Mouse (Mus musculus): Measurements from ENCODE around the gene Gdf2. TPM values are rescaled to one million over a fixed set of nuclear protein-coding genes. Genes with fewer than 3 reads are reported as not detected.

Gdf2 gene
- total RNA-seq, 2 experiments from 2014 or later: not detected

DNA sequence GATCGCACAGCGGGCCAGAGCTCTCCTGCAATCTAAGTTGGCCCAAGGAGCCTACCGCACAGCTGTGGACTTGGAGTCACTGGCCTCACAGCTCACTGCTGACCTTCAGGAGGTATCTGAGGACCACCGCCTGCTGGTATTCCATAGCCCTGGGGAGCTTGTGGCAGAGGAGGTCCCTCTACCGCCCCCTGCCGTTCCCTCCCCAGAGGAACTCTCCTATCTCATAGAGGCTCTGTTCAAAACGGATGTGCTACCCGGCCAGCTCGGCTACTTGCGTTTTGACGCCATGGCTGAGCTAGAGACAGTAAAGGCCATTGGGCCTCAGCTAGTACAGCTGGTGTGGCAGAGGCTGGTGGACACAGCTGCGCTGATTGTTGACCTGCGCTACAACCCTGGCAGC lies 15.2 kb downstream of the Gdf2 start:
- ATAC-seq (replicated peaks; ENCODE audit: poor library complexity): no peak

DNA sequence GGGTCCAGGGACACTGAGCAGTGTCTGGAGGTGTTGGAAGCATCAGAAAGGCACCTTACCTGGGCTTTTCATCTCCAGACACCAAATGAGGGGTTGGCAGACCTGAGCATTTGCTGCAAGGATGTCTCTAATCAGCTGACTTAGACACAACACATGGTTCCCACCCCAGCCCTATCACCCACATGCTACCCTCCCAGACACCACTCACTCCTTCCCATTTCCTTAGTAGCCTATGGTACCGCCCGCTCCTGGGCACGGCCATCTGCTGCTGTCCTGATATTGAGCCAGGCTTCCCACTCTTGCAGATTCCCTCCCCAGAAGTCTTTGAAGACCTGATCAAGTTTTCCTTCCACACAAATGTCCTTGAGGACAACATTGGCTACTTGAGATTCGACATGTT lies 17.3 kb downstream of the Gdf2 start:
- no peak for ATAC-seq (replicated peaks; ENCODE audit: poor library complexity)

DNA sequence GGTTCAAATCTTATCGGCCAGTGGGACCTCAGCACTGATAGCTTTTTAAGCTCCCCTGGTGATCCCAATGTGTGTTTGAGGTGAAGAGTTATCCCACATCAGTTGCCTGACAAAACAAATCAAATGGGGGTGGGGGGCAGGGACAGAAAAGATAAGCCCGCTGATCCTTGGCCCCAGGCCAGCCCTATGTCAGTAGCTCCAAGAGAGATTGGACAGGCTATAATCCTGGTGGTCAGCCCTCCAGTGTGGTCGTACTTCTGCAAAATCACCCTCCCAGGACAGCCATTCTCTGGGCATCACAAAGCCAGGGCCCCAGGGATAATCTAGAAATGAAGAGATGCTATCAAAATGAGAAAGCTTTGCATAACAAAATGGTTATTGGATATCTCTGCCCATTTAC lies 18.0 kb downstream of the Gdf2 start:
- ATAC-seq (replicated peaks; ENCODE audit: poor library complexity): no peak

DNA sequence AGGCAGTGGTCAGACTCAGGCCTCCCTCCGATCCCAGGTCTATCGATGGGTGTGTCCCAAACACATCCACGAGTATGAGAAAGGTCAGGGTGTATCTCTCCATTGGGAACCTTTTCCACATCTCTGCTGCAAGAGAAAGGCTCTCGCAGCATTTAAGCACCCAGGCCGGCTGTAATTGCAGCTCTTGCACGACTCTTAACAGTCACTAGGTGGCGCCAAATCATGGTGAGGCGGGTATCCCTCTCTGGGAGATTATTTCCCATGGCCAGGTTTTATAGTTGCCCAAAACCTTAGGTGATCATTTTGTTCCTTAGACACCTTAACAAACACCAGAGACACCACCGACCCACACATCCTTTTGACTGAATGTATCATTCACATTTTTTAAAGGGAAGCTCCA lies 18.5 kb downstream of the Gdf2 start:
- ATAC-seq (replicated peaks; ENCODE audit: poor library complexity): 0 out of 2 replicates have a peak, but pooled peaks have one; percentile 39

DNA sequence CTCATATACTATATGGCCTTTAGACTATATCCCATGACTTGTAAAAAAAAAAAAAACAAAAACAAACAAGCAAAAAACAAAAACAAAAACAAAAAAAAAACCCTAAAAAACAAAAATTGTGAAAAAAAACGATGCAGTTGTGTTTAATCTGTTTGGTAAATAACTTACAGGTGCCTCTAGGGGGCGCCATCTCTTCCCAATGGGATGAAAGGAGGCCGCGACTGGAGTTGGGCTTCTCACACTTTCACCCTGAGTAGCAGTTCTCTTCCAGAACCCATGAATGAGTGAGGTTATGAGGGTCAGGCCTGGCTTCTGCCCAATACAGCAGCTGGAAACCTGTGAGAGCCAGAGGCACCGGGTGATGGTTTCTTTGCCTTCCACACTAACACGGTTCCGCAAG lies 24.8 kb downstream of the Gdf2 start:
- no peak for ATAC-seq (replicated peaks; ENCODE audit: poor library complexity)

DNA sequence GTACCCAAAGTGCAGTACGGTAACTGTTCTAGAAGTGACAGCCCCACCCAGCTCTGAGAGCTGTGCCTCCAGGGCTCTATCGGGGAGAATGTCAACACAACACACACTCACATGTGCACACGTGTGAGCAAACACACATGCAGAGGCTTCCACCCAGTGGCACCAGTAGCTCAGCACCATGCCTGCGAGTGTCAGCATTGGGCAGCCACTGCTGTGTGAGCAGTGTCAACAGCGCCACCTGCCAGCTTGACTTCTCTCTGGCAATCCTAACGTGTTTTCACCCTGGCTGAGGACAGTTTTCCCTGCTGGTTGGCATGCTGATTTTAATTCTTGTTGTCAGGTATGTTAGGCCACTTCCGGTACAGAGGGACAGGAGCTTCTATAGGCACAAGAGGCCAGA lies 31.8 kb downstream of the Gdf2 start:
- no peak for ATAC-seq (replicated peaks; ENCODE audit: poor library complexity)

DNA sequence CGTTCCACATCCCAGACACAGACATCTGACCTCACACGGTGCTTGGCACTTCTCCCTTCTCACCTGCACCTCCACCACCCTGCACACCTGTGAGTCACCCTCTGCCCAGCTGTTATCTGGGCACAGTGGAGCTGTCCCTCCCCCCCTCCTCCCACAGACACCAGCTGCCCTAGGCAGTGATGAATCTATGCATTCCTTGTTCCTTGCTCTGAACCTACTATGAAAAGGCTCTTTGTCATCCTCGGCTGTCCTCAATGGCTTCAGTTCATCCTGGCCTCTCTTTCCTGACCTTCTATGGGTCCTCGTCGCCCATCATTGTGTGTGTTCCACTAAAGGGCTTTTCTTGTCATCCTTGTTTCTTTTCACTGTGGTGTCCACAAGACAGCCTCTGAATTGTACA lies 33.9 kb downstream of the Gdf2 start:
- no peak for ATAC-seq (replicated peaks; ENCODE audit: poor library complexity)

DNA sequence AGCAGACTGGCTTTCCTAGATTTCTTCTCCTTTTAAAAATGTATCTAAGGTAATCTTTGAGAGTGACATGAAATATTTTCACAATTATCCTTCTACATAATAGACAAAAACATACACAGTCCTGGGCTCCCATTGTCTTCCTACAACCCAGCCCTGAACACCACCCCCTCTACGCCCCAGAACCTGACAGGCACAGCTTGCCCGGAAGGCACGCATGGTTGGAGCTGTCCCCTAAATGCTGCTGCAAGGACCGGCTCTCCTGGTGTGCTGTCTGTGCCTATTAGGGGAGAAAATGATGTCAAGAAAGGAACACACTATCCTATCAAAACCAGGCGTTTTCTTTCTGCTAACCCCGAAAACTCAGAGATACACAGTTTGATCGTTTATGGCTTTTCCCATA lies 36.9 kb downstream of the Gdf2 start:
- no peak for ATAC-seq (replicated peaks; ENCODE audit: poor library complexity)

DNA sequence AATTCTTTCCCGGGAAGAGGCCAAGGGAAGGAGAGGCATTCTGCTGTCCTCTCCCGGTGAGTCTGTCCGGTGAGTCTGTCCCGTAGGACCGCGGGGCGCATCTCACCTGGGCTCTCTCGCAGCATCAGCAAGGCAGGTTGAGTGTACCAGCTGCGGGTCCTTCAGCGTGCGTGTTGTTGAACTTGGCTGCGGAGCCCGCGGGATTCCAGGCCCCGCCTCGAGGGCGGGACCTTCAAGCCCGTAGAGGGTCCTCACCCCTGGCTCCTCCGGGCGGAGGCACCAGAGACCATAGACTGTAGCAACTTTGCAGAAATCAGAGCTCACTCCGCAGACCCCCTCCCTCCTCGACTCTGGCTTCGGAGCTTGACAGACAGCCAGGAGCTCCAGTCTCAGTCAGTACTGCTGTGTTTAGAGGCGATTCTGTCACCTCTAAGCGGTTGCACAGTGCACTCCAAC lies 37.8 kb downstream of the Gdf2 start, which contains the start of gene Zfp488:
Gene Zfp488, minus strand, starts transcription at position 161 of the 456 bp plus-strand sequence.
- no peak for ATAC-seq (replicated peaks; ENCODE audit: poor library complexity)

DNA sequence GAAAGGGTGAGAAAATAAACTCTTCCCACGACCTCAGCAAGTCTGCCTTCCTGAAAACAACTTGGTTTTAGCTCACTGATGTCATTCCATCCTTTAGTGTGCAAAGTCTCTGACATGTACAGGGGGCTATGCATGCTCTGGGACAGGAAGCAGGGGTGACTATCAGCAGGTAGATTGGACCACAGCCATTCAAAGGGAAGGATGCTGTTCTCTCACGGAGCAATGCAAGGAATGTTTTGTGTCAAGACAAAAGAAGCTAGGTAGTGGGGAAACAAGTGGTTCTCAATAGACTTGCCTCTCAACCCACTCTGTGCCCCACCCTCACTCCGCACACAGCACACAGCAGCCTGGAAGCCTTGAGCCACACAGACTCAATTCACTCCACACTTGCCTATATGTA lies 48.4 kb downstream of the Gdf2 start:
- ATAC-seq (replicated peaks; ENCODE audit: poor library complexity): no peak

DNA sequence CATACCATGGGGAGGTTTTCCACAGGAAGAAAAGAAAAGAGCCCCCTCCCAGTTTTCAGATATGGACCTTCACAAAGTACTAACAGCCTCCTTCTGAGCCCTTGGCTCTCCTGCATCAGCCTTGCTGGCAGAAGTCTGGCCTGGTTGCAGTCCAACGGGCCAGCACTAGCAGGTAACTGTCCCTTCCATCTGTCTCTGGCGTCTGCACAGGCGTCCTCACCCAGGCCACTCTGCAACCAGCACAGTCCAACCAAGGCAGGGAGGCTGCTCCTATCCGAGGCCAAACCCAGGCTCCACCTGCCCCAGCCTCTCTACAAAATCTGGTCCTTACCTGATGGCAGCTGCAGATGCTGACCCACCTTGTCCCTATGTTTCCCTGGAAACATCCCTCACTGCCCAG lies 51.1 kb downstream of the Gdf2 start:
- ATAC-seq (replicated peaks; ENCODE audit: poor library complexity): no peak

DNA sequence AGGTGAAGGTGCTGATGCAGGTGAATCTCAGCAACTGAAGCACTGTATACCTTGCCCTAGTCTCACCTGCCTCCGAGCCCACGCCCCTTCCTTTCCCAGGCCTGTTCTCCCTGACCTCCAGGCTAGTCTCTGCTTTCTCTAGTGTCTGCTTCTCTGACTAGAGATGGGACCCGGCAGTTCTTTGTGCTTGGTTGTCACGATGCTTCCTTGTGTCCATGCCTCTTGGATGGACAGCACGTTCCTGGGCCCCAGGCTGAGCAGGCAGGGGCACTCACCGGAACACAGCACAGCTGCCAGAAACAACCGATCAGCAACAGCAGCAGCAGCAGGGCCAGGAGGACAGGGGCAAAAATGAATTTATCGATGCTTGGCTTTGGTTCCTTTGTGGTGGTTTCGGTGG lies 52.2 kb downstream of the Gdf2 start:
- ATAC-seq (replicated peaks; ENCODE audit: poor library complexity): no peak

DNA sequence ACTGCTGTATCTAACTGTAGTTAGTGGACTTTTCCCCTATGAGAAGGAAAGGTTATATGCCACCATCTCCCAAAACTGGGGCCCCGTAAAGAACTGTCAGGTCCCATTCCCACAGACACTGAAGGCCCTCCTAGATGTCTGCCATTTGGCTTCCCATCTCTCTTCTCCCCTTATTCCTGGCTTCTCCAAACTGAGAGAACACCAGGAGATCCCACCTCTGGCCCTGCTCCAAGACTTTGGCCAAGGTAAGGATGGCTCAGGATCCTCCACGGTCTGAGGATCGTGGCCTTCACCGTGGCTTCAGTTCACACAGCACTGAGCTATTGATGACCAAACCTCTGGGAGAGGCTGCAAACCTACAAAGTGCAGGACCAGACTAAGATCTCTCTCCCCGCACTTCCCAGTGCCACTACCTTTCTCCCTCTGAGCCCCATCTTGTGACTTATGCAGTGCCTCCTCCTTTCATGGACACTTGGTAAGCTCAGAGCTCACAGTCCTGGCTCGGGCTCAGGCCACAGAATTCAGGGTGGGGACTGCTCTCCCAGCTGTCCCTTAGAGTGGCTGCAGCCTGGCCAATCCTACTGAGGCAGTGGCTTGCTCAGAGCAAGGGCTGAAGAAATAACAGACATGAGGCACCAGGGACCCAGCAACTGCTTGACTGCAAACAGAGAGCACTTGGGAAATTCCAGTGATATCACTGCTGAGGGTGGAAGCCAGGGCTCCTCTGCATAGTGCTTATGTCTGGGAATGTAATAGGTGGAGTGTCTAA lies 52.9 kb downstream of the Gdf2 start:
- no peak for ATAC-seq (replicated peaks; ENCODE audit: poor library complexity)

Other genes with a start within 250 kb of the Gdf2 start
- not detected in 2 replicates for gene Gdf10, start 17.5 kb upstream of the Gdf2 start, total RNA-seq (2015)
- not detected in 2 replicates for gene Gdf10, start 17.5 kb upstream of the Gdf2 start, total RNA-seq (2017)
- not detected in 2 replicates for gene Rbp3, start 13.0 kb downstream of the Gdf2 start, total RNA-seq (2015)
- gene Rbp3, start 13.0 kb downstream of the Gdf2 start, total RNA-seq (2017): not detected in 2 replicates
- 0.05 TPM in 1 of 2 replicates, not detected in the other for gene Zfp488, start 37.7 kb downstream of the Gdf2 start, total RNA-seq (2015)
- gene Zfp488, start 37.7 kb downstream of the Gdf2 start, total RNA-seq (2017): not detected in 2 replicates
- gene Gm30083, start 74.1 kb downstream of the Gdf2 start, total RNA-seq (2015): not detected in 2 replicates
- not detected in 2 replicates for gene Gm30083, start 74.1 kb downstream of the Gdf2 start, total RNA-seq (2017)
- not detected in 2 replicates for gene Gm5460, start 75.7 kb downstream of the Gdf2 start, total RNA-seq (2015)
- not detected in 2 replicates for gene Gm5460, start 75.7 kb downstream of the Gdf2 start, total RNA-seq (2017)
- not detected in 2 replicates for gene Antxrl, start 111.7 kb downstream of the Gdf2 start, total RNA-seq (2015)
- gene Antxrl, start 111.7 kb downstream of the Gdf2 start, total RNA-seq (2017): not detected in 2 replicates
- not detected in 2 replicates for gene Anxa8, start 144.9 kb downstream of the Gdf2 start, total RNA-seq (2015)
- not detected in 2 replicates for gene Anxa8, start 144.9 kb downstream of the Gdf2 start, total RNA-seq (2017)
- gene A630023A22Rik, start 161.7 kb downstream of the Gdf2 start, total RNA-seq (2015): not detected in 2 replicates
- gene A630023A22Rik, start 161.7 kb downstream of the Gdf2 start, total RNA-seq (2017): not detected in 2 replicates
- gene Npy4r, start 211.4 kb downstream of the Gdf2 start, total RNA-seq (2015): not detected in 2 replicates
- not detected in 2 replicates for gene Npy4r, start 211.4 kb downstream of the Gdf2 start, total RNA-seq (2017)

Data from megakaryocyte progenitor cell, adult 5-6 weeks (primary cell).